Mouse (Mus musculus): ENCODE results near the gene Hsf5.
A peak's percentile ranks its signal among the peaks of the same experiment; 100 is the strongest.

The Hsf5 gene

DNA sequence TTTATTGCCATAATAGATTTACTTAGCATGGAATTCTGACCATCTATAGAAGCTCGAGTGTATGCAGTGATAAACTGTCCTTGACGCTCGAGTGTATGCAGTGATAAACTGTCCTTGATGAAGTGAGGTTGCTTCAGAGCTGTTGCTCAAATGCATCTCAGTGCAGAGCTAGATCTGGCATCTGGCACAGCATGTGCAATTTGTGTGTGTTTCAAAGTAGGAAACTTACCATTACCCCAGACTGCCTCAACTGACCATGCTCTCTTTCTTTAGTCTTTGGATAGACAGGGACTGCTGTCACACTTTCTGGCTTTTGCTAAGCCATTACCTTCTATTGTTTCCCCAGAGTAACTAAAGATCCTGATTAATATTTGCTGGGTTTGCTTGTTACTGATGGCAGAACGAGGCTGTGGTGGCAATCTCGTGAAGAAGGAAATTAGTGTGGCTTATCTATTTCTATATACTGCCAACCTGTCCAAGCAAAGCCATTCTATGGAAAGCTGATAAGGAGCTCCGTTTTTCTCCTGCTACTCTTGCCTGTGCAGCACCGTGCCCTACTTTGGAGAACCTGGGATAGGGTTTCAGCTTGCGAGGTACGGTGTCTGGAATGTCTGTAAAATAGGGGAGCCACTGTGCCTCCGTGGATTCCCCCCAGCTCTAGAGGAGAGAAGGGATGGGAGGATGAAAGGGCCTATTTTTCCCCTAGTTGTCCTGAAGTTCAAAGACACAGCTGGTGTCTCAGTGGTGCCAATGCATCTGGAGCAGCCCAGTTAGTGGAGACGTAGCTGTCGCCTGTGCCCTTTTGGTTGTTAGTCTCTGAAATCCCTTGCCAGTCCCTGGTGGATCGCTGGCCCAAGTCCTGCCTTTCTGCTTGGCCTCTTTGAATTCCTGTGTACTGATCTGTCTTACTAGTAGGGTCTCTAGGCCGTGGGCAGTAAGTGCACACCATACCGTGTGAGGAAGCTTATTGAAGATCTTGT, 70.6 kb downstream of the Hsf5 start:
- DNase-seq (ENCODE audit: low spot score in 2 of 2): no peak

GRCm38 (mm10) chr11:87688478-87689203, 71.7 kb downstream of the Hsf5 start:
- DNase-seq (ENCODE audit: low spot score in 2 of 2): no peak

- DNase-seq (ENCODE audit: low spot score in 2 of 2): peak in 1 of 2 experiments; percentile 32
Measured at GRCm38 (mm10) chr11:87689402-87689808, 72.4 kb downstream of the Hsf5 start.

DNA sequence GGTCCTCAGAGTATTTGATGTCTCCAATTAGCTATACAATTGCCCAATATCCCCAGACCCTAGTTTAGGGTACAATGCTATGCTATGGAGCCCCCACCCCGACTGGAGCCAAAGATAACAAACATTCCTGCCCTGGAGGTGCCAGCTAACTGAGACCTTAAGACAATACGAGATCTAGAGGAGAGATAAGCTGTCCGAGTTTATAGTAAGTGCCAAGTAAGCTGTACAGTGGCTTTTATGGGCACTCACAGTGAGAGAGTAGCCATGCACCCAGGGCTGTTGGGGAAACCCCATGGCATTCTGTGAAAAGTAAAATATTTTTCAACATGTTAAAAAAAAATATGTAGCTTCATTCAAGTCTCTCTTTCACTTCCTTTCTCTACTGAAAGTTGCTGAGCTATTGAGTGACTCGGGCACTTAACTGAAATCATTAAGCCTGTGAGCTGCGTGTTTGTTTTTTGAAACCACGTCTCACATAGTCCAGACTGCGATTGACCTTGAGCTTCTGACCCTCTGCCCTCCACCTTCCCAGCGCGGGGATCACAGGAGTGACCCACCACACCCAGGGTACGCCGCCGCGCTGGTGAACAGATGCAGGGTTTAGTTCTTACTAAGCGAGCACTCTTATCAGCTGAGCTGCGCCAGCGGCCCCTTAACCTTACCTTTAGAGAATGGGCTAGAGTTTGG, 73.2 kb downstream of the Hsf5 start:
- peak; percentile 38 to 72 for DNase-seq (ENCODE audit: low spot score in 2 of 2)

DNA sequence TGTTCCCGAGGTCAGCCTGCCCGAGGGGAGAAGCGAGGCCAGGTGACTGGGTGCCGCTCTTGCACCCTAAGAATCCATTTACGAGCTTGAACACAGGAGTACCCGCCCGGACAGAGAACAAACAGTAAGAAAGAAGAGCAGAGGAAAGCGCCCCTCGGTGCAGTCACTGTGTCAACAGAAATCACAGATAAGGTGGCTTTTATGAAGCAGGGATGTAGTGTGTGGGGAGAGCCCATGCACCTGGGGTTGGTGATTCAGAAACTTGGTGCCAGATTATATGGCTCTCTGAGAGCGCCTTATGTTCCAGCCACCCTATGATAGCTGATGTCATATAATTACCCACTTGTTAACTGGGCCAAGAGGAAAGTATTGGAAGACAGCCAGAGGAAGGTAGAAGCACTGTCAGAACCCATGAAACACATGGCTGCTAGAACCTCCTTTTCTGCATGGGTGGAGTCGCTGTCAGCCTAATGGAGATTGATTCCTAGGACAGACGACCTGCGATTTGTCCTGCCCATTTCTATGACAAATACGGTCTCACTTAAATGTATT, 80.2 kb downstream of the Hsf5 start:
- no peak for DNase-seq (ENCODE audit: low spot score in 2 of 2)

DNA sequence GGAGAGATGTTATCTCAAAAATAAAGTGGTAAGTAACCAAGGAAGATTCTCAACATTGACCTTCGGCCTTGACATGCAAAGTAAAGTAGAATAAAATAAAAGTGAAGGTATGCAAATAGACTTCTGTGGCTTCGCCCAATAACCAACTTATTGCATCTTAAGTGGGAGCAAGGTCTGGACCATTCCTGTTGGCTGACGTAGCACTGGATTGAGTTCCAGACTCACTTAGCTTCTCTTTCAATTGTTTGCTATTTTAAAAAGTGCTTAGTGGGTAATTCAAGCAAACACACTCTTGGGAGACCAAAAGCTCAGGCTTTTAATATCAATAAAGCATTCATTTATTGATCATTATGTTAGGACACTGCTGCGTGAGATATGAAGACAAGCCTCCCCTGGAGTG, 81.2 kb downstream of the Hsf5 start:
- no peak for DNase-seq (ENCODE audit: low spot score in 2 of 2)

- DNase-seq (ENCODE audit: low spot score in 2 of 2): no peak
Measured at GRCm38 (mm10) chr11:87701108-87701507, 84.1 kb downstream of the Hsf5 start.

DNA sequence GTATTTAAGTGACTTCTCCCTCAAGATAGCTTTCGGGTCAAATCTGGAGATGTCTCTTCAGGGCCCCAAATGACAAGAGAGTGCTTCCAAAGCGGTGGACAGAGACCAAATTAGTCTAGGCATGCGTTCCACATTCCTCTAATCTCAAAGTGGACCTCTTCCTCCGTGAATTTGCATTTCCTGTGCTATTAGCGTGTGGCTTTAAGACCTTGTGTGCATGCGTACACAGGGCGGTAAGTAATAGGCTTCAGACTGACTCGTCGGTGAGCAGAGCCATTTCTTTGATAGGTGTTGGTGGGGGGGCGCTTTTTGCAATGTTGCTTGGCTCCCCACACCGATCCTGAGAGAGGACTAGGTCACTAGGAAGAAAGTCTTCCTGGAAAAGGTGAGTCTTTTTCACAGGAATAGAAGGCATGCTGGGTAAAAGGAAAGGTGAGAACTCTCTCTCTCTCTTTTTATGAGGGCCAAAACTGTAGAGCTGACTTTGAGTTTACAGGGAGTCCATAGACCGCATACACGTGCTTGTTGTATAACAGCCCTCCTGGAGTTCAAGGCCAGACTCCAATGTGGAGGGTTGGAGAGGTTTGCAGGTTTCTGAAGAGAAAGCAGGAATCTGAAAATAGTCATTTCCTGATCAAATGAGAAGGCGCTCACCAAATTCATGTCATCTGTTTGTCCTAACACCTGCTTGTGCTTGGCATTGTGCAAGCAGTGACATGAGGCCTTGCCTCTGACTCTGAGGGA, 85.1 kb downstream of the Hsf5 start:
- no peak for DNase-seq (ENCODE audit: low spot score in 2 of 2)

DNA sequence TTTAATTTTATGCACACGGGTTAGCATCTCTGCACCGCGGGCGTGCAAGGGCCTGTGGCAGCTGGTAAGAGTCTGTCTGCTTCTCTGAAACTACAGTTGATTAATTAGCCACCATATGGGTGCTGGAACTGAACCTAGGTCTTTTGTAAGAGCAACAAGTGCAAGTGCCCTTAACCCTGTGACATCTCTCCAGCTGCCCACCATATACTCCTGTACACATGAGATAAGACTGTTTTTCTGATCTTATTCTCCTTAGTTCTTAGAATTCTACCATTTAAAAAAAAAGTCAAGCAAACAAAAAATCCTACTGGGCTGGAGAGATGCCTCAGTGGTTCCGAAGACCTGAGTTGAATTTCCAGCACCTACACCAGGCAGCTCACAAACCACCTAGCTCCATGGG, 86.7 kb downstream of the Hsf5 start:
- DNase-seq (ENCODE audit: low spot score in 2 of 2): no peak

- DNase-seq (ENCODE audit: low spot score in 2 of 2): no peak
Measured at GRCm38 (mm10) chr11:87704289-87704688, 87.3 kb downstream of the Hsf5 start.

GRCm38 (mm10) chr11:87707570-87707969, 90.6 kb downstream of the Hsf5 start:
- no peak for DNase-seq (ENCODE audit: low spot score in 2 of 2)

GRCm38 (mm10) chr11:87708979-87709378, 92.0 kb downstream of the Hsf5 start:
- no peak for DNase-seq (ENCODE audit: low spot score in 2 of 2)

All from spleen, postnatal 4 days (tissue).